Mouse (Mus musculus): ENCODE results near the gene Dmrtc1c1. TPM values are rescaled to one million over a fixed set of nuclear protein-coding genes. Genes with fewer than 3 reads are reported as not detected.
"Not testable (repeated sequence)": the region's sequence is repeated elsewhere in the genome, so short reads cannot be mapped to it uniquely, and the experiment has no call there.

The Dmrtc1c1 gene
- polyA plus RNA-seq (2016; fragmentation: Nextera tagmentation; extraction: Ambion mirVana): not detected in 2 replicates

DNA sequence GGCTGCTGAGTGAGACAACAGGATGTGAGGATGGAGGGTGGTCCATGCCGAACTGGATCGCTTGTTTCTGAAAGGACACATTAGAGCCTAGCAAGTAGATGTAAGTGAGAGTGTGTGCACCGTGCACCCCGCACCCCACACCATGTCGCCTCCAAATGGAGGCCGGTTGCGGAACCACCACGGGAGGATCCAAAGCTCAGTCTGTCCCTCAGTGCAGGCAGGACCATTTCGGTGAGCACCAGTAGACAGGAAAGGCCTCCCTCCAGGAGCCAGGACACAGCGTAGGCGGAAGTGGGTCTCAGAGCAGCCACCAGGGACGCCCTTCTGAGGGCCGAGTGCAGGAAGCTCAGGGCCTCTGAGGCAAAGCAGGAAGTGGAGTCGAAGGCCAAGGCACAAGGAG lies at the start of gene Dmrtc1c1:
Dmrtc1c1 (plus strand) TSS at position 301 of the 400 bp plus-strand sequence.
- H3K36me3 ChIP-seq; H3K4me3 ChIP-seq; H3K9me3 ChIP-seq (replicated peaks); H3K9ac ChIP-seq; H3K4me1 ChIP-seq (replicated peaks); H3K4me2 ChIP-seq; H3K27ac ChIP-seq (ENCODE audit: poor library complexity, severe bottlenecking); ATAC-seq (ENCODE audit: insufficient number of reproducible peaks, low FRiP score); H3K27me3 ChIP-seq (replicated peaks): not testable (repeated sequence)
- WGBS: no CpG with 5 or more reads among the region's 14 CpGs

DNA sequence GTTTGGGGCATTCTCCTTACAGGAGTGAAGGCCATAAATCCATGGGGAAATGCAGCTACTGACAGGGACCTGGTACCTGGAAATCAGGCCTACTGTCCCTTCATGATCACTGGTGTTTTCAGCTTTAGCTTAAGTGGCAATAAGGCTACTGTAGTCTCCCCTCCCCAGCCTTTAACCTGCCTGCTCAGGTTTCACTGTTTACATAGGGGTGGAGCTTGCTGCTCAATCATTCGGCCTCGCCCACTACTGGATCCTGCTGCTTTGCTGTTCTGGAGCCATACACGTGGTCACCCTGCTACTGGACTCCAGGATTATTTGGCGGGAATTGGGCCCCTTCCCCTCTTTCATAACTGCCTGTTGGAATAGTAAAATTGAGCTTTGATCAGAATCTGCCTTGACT lies 36.9 kb upstream of the Dmrtc1c1 start:
- no peaks in the 10 kb centered on the region for H3K27me3 ChIP-seq (replicated peaks)
- no peaks in the 10 kb centered on the region for H3K36me3 ChIP-seq
- no peaks in the 10 kb centered on the region for H3K9me3 ChIP-seq (replicated peaks)
- no peak overlapping the region for H3K9ac ChIP-seq
- no peak overlapping the region for H3K4me2 ChIP-seq
- no peak overlapping the region for H3K27ac ChIP-seq (ENCODE audit: poor library complexity, severe bottlenecking)
- 53% methylated on average over 4 of the region's 4 CpGs for WGBS
- H3K4me1 ChIP-seq (replicated peaks): no peaks in the 10 kb centered on the region
- H3K4me3 ChIP-seq: no peak overlapping the region
- no peak for ATAC-seq (ENCODE audit: insufficient number of reproducible peaks, low FRiP score)

DNA sequence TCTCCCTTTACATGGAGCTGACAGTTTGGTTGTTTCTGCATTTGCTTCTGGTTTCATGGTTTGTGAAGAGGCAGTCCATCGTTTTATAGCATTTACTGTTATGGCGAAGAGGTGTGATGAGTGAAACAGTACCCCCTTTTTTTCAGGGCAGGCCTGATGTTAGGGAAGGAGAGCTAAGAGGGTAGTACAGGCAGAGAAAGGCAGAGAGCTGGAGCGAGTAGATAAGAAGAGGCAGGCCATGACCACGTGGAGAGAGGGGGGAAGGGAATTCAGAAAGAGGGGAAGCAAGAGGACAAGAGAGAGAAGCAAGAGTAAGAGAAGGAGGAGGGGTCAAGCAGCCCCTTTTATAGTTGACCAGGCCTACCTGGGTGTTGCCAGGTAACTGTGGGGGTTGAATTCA lies 9.5 kb downstream of the Dmrtc1c1 start:
- Histone ChIP-seq H3K9ac (no peak overlapping the region), H3K9me3 (replicated peaks) (no peaks in the 10 kb centered on the region), H3K27ac (ENCODE audit: poor library complexity, severe bottlenecking) (no peak overlapping the region), H3K4me2 (no peak overlapping the region), H3K4me3 (no peak overlapping the region), H3K27me3 (replicated peaks) (0 out of 2 replicates have a peak, but pooled peaks cover 5% of the 10 kb centered on the region), H3K4me1 (replicated peaks) (no peaks in the 10 kb centered on the region), H3K36me3 (no peaks in the 10 kb centered on the region)
- 50% methylated on average over 4 of the region's 4 CpGs for WGBS
- no peak for ATAC-seq (ENCODE audit: insufficient number of reproducible peaks, low FRiP score)

GRCm38 (mm10) chrX:102854516-102854915 lies 51.8 kb downstream of the Dmrtc1c1 start, which contains the start of gene Dmrtc1c2:
Gene Dmrtc1c2 (minus strand): TSS chrX:102854616.
- H3K9ac ChIP-seq; H3K27me3 ChIP-seq (replicated peaks); H3K4me2 ChIP-seq; ATAC-seq (ENCODE audit: insufficient number of reproducible peaks, low FRiP score); H3K27ac ChIP-seq (ENCODE audit: poor library complexity, severe bottlenecking); H3K9me3 ChIP-seq (replicated peaks); H3K36me3 ChIP-seq; H3K4me3 ChIP-seq; H3K4me1 ChIP-seq (replicated peaks): not testable (repeated sequence)
- WGBS: 91% methylated on average over 5 of the region's 13 CpGs

Other genes with a start within 250 kb of the Dmrtc1c1 start
- 12.5 and 12.8 TPM in 2 replicates for gene Phka1, start 158.7 kb upstream of the Dmrtc1c1 start, polyA plus RNA-seq (2016; fragmentation: Nextera tagmentation; extraction: Ambion mirVana)
- gene Gm3880, start 116.0 kb upstream of the Dmrtc1c1 start, polyA plus RNA-seq (2016; fragmentation: Nextera tagmentation; extraction: Ambion mirVana): not detected in 2 replicates
- gene Gm9112, start 95.3 kb upstream of the Dmrtc1c1 start, polyA plus RNA-seq (2016; fragmentation: Nextera tagmentation; extraction: Ambion mirVana): not detected in 2 replicates
- not detected in 2 replicates for gene Dmrtc1b, start 95.1 kb upstream of the Dmrtc1c1 start, polyA plus RNA-seq (2016; fragmentation: Nextera tagmentation; extraction: Ambion mirVana)
- gene Dmrtc1c2, start 51.7 kb downstream of the Dmrtc1c1 start, polyA plus RNA-seq (2016; fragmentation: Nextera tagmentation; extraction: Ambion mirVana): not detected in 2 replicates
- gene 1700031F05Rik, start 65.0 kb downstream of the Dmrtc1c1 start, polyA plus RNA-seq (2016; fragmentation: Nextera tagmentation; extraction: Ambion mirVana): not detected in 2 replicates
- gene Dmrtc1a, start 105.7 kb downstream of the Dmrtc1c1 start, polyA plus RNA-seq (2016; fragmentation: Nextera tagmentation; extraction: Ambion mirVana): 0.18 and 0.33 TPM in 2 replicates
- gene 1700011M02Rik, start 105.9 kb downstream of the Dmrtc1c1 start, polyA plus RNA-seq (2016; fragmentation: Nextera tagmentation; extraction: Ambion mirVana): not detected in 2 replicates
- gene 1700018G05Rik, start 125.4 kb downstream of the Dmrtc1c1 start, polyA plus RNA-seq (2016; fragmentation: Nextera tagmentation; extraction: Ambion mirVana): not detected in 2 replicates